Mouse (Mus musculus): ENCODE measurements at regions not wholly inside any gene's neighbourhood (a gene's known extent, or its start where the extent isn't known, plus 50 kb on each side); places are given as distances from the start of the nearest gene placed in this dataset.
A peak's percentile ranks its signal among the peaks of the same experiment; 100 is the strongest.

GRCm38 (mm10) chr15:9891446-9891845 lies 142.8 kb upstream of the Spef2 start:
- H3K4me1 ChIP-seq (ENCODE audit: control insufficient read depth in 1 of 2, insufficient read depth in 2 of 2) = no peaks in the 10 kb centered on the region
- H3K27ac ChIP-seq (ENCODE audit: insufficient read depth, low read depth) = no peak overlapping the region
- H3K9ac ChIP-seq (ENCODE audit: insufficient read depth, low read depth) = no peak overlapping the region
- TF ChIP-seq ZC3H11A (IDR thresholded peaks at IDR 0.05; ENCODE audit: low read depth, low read length) (no peak), MYC (IDR thresholded peaks at IDR 0.05; ENCODE audit: low read depth, low read length) (no peak), NELFE (IDR thresholded peaks at IDR 0.05; ENCODE audit: low read depth, low read length) (no peak), BHLHE40 (IDR thresholded peaks at IDR 0.05; ENCODE audit: low read depth, low read length) (no peak)
- no peaks in the 10 kb centered on the region for H3K79me2 ChIP-seq (replicated peaks; ENCODE audit: control insufficient read depth, extremely low read depth, insufficient read depth, poor library complexity, severe bottlenecking)
- H3K27me3 ChIP-seq (replicated peaks) = no peaks in the 10 kb centered on the region
- H3K4me2 ChIP-seq (ENCODE audit: insufficient read depth, low read depth, poor library complexity, severe bottlenecking) = no peak overlapping the region
- no peaks in the 10 kb centered on the region for H3K9me3 ChIP-seq (replicated peaks; ENCODE audit: low read length)
- in situ Hi-C loops (cut with MboI; ENCODE audit: low pct_ligation_motif_present, low pct_unique_long_range_greater_than_20kb, low sequenced_read_pairs) = no loop called here
- dilution Hi-C loops (cut with MboI; ENCODE audit: extremely low pct_ligation_motif_present, extremely low pct_unique_long_range_greater_than_20kb, low sequenced_read_pairs) = no loop called here
- no peak overlapping the region for H3K4me3 ChIP-seq (replicated peaks in 1 of 3; ENCODE audit: low read depth in 2 of 3, low read length in 2 of 3, poor library complexity in 1 of 3)
- no peaks in the 10 kb centered on the region for H3K36me3 ChIP-seq (replicated peaks in 1 of 2; ENCODE audit: control insufficient read depth in 1 of 2, insufficient read depth in 1 of 2, low read length in 1 of 2)
- DNase-seq (ENCODE audit: extremely low read depth) = no peak

GRCm38 (mm10) chr15:9875776-9876175 lies 127.1 kb upstream of the Spef2 start:
- Histone ChIP-seq H3K27ac (ENCODE audit: insufficient read depth, low read depth) (no peak overlapping the region), H3K27me3 (replicated peaks) (no peaks in the 10 kb centered on the region), H3K79me2 (replicated peaks; ENCODE audit: control insufficient read depth, extremely low read depth, insufficient read depth, poor library complexity, severe bottlenecking) (no peaks in the 10 kb centered on the region), H3K36me3 (replicated peaks in 1 of 2; ENCODE audit: control insufficient read depth in 1 of 2, insufficient read depth in 1 of 2, low read length in 1 of 2) (no peaks in the 10 kb centered on the region), H3K4me1 (ENCODE audit: control insufficient read depth in 1 of 2, insufficient read depth in 2 of 2) (no peaks in the 10 kb centered on the region), H3K9ac (ENCODE audit: insufficient read depth, low read depth) (no peak overlapping the region), H3K4me2 (ENCODE audit: insufficient read depth, low read depth, poor library complexity, severe bottlenecking) (no peak overlapping the region), H3K9me3 (replicated peaks; ENCODE audit: low read length) (no peaks in the 10 kb centered on the region), H3K4me3 (replicated peaks in 1 of 3; ENCODE audit: low read depth in 2 of 3, low read length in 2 of 3, poor library complexity in 1 of 3) (no peak overlapping the region)
- no peak for TF ChIP-seq KAT2A (IDR thresholded peaks at IDR 0.05; ENCODE audit: insufficient replicate concordance, low read length)
- TF ChIP-seq MAFK (IDR thresholded peaks at IDR 0.05; ENCODE audit: insufficient replicate concordance, low read length) = peak; percentile 91
- in situ Hi-C loops (cut with MboI; ENCODE audit: low pct_ligation_motif_present, low pct_unique_long_range_greater_than_20kb, low sequenced_read_pairs) = no loop called here
- dilution Hi-C loops (cut with MboI; ENCODE audit: extremely low pct_ligation_motif_present, extremely low pct_unique_long_range_greater_than_20kb, low sequenced_read_pairs) = no loop called here
- no peak for DNase-seq (ENCODE audit: extremely low read depth)

- Histone ChIP-seq H3K4me3 (replicated peaks in 1 of 3; ENCODE audit: low read depth in 2 of 3, low read length in 2 of 3, poor library complexity in 1 of 3) (no peak overlapping the region), H3K9me3 (replicated peaks; ENCODE audit: low read length) (no peaks in the 10 kb centered on the region), H3K79me2 (replicated peaks; ENCODE audit: control insufficient read depth, extremely low read depth, insufficient read depth, poor library complexity, severe bottlenecking) (no peaks in the 10 kb centered on the region), H3K9ac (ENCODE audit: insufficient read depth, low read depth) (no peak overlapping the region), H3K36me3 (replicated peaks in 1 of 2; ENCODE audit: control insufficient read depth in 1 of 2, insufficient read depth in 1 of 2, low read length in 1 of 2) (no peaks in the 10 kb centered on the region), H3K27me3 (replicated peaks) (no peaks in the 10 kb centered on the region), H3K4me1 (ENCODE audit: control insufficient read depth in 1 of 2, insufficient read depth in 2 of 2) (peaks cover 0 to 2% of the 10 kb centered on the region in 2 experiments; a peak in 1 of 4 replicates), H3K27ac (ENCODE audit: insufficient read depth, low read depth) (no peak overlapping the region), H3K4me2 (ENCODE audit: insufficient read depth, low read depth, poor library complexity, severe bottlenecking) (no peak overlapping the region)
- no peak for TF ChIP-seq NELFE (IDR thresholded peaks at IDR 0.05; ENCODE audit: low read depth, low read length)
- TF ChIP-seq KAT2A (IDR thresholded peaks at IDR 0.05; ENCODE audit: insufficient replicate concordance, low read length) = no peak
- no peak for TF ChIP-seq NRF1 (IDR thresholded peaks at IDR 0.05; ENCODE audit: low read depth, low read length)
- no peak for TF ChIP-seq SIN3A (IDR thresholded peaks at IDR 0.05; ENCODE audit: low read length)
- TF ChIP-seq CHD2 (IDR thresholded peaks at IDR 0.05; ENCODE audit: low read length) = no peak
- no peak for TF ChIP-seq E2F4 (IDR thresholded peaks at IDR 0.05; ENCODE audit: insufficient replicate concordance, low read depth, low read length)
- no peak for TF ChIP-seq CHD1 (IDR thresholded peaks at IDR 0.05; ENCODE audit: low read depth, low read length)
- no peak for TF ChIP-seq MAFK (IDR thresholded peaks at IDR 0.05; ENCODE audit: insufficient replicate concordance, low read length)
- no peak for TF ChIP-seq MXI1 (IDR thresholded peaks at IDR 0.05; ENCODE audit: low read depth, low read length)
- TF ChIP-seq TCF12 (IDR thresholded peaks at IDR 0.05; ENCODE audit: low read depth, low read length) = no peak
- dilution Hi-C loops (cut with MboI; ENCODE audit: extremely low pct_ligation_motif_present, extremely low pct_unique_long_range_greater_than_20kb, low sequenced_read_pairs) (no loop called here), in situ Hi-C loops (cut with MboI; ENCODE audit: low pct_ligation_motif_present, low pct_unique_long_range_greater_than_20kb, low sequenced_read_pairs) (no loop called here)
- no peak for DNase-seq (ENCODE audit: extremely low read depth)
These were observed 121.5 kb upstream of the Spef2 start for GRCm38 (mm10) chr15:9870126-9870525.

All from CH12.LX (cell line).